Mouse (Mus musculus): ENCODE data around the gene Il11ra1. TPM values are rescaled to one million over a fixed set of nuclear protein-coding genes. Genes with fewer than 3 reads are reported as not detected.
"Not testable (repeated sequence)": the region's sequence is repeated elsewhere in the genome, so short reads cannot be mapped to it uniquely, and the experiment has no call there.

Il11ra1 gene
- total RNA-seq (2021), result 10 to 100 TPM; 44.7 to 53.1 TPM
- long read RNA-seq, experiment 1, transcript Il11ra1-204 (13 exons, 1,768 nt), result minor isoform, 7 of 67 reads
- long read RNA-seq, experiment 1, transcript Il11ra1-201 (13 exons, 2,009 nt), result major isoform, 49 of 67 reads
- long read RNA-seq, experiment 1, partial matches to known transcripts, result 3 of 67 reads
- long read RNA-seq, experiment 1, other reads (novel, unspliced or antisense), result 8 of 67 reads
- long read RNA-seq, experiment 2, transcript Il11ra1-201 (13 exons, 2,009 nt), result major isoform, 37 of 49 reads
- long read RNA-seq, experiment 2, partial matches to known transcripts, result 4 of 49 reads
- long read RNA-seq, experiment 2, other reads (novel, unspliced or antisense), result 6 of 49 reads

DNA sequence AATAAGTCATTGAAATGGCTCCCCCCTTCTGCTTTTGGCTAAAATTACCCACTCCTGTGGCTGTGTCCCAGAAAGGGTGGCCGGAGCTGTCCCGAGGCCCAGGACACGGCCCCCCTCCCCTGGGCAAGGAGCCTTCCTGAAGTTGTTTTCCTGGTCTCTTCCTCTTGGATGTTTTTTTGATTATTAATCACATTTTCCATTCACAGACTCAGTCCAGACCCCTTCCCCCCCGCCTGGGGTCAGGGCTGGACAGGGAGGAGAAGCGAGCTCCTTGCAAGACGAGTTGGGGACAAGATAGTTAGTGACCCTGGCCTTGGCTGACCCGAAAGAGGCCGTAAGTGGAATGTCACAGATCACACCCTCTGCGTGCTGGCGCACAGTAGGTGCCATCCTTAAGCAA is at the start of gene Il11ra1:
Gene Il11ra1 (plus strand): TSS at position 207 of the 400 bp plus-strand sequence.
- not testable (repeated sequence) for DNase-seq (ENCODE audit: low spot score)

DNA sequence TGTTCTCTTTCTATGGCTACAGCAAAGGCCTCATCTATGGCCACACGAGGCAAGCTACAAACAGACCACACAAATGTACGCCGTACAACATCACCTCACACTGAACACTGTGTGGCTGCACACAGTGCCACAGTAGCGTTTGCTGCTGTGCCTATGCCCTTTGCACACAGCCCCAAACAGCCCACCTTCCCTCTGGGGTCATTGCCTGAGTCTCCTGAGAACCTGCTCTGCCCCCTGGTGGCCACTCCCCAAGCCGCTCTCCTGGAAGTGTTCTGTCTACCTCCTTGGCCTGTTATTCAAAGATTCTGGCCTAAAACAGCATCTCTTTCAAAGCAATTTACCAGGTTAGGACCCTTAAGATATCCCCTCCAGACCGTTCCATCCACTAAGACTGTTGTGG is 46.5 kb upstream of the Il11ra1 start:
- peak; percentile 71 for DNase-seq (ENCODE audit: low spot score)

DNA sequence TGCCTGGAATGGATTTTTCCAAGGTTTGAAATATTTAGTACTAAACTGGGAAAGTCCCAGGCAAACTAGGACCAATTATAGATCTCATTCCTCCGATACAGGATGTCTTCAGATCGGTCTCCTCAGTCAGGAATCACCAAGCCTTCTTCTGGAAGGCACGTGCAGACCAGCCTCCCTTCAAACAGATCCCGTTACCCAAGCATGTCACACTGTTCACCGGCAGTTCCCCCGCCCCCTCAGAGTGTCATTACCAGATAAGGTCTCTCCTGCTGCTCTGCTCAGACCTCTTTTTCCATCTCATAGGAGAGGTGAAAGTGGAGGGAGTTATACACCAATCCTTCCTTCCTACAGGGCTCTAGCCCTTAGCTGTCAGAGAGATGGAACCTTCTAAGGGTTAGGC is 46.1 kb upstream of the Il11ra1 start:
- DNase-seq (ENCODE audit: low spot score), result no peak

DNA sequence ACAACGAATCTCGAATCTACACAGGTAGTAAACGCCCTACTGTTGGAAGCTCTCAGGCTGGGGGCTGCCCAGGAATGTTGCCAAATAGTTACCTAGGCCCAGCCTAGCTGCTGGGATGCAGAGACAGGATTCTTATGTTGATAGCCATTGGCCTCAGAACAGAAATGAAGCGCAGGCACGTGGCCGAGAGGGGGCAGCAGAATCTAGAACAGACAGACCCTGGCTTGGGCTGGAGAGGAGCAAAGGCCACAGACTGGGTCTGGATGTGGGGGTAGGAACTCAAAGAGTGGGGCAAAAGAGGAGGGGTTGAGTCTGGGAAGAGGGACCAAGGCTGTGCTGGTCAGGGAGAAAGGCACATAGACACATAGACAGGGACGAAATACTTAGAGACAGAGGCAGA is 45.6 kb upstream of the Il11ra1 start:
- DNase-seq (ENCODE audit: low spot score), result peak; percentile 66

DNA sequence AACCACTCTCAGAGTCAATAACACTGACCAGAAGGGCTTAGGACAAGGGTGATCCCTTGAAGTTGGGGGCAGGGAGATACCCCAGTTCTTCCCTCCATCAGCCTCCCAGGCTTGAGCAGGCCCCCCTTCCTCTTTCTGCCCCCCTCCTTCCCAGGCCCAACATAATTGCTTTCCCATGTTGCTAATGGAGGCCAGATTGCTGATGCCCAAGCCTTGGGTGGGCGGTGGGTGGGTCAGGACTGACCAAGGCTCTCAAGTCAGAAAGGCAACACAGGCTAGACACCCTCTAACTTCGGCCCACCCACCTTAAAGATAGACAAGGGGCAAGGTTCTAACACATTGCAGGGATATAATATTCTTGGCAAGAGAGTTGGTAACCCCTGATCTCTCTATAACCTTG is 44.3 kb upstream of the Il11ra1 start:
- DNase-seq (ENCODE audit: low spot score), result no peak

DNA sequence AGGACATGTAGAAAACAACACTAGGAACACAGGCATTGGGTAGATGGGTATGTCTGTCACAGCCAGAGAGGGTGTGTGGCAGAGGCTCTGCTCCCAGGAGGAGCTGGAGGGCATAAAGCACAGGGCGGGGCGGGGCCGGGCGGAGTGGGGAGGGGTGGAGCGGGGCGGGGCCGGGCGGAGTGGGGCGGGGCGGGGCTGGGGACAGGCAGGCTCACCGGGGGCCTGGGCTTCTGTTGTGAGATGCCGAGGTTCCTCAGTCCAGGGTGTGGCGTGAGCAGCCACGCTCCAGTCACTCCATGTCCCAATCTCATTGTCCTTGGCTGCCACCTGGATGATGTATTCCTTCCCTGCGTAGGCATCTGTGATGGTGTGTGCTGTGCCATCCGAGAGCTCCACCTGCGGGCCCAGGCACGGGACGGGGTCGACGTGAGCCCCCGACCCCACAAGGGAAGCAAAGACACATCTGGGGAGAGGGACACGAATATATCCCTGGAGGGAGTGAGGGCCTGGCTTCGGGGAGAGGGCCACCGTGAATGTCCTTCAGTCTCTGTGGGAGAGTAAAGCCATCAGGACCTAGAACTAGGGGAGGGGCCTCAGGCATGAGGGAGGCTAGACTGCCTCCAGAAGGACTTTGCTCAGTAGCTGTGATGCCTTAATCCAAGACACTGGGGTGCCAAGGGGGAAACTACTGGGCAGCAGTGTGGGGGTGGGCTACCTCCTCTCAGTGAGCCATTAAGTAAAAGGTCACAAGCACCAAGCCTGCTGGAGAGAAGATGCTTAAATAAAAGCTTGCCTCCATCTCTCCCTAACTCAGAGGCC is 41.0 kb upstream of the Il11ra1 start:
- DNase-seq (ENCODE audit: low spot score), result no peak

DNA sequence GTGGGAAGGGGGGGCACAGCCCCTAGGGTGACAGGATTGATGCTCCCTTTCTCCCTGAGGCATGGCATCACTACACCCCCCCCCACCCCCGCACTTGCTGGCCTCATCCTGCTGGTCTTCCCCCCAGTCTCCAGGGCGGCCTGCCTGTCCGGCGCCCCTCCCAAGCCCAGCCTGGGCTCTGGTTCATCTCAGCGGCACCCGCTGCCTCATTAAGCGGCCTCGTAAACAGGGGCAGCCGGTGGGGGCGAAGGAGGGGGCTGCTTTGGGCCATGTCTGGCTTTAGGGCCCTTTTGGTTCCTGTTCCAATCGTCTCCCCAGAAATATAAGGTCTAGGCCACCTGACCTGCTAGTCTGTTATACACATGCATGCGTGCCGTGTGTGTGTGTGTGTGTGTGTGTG is 40.2 kb upstream of the Il11ra1 start:
- no peak for DNase-seq (ENCODE audit: low spot score)

DNA sequence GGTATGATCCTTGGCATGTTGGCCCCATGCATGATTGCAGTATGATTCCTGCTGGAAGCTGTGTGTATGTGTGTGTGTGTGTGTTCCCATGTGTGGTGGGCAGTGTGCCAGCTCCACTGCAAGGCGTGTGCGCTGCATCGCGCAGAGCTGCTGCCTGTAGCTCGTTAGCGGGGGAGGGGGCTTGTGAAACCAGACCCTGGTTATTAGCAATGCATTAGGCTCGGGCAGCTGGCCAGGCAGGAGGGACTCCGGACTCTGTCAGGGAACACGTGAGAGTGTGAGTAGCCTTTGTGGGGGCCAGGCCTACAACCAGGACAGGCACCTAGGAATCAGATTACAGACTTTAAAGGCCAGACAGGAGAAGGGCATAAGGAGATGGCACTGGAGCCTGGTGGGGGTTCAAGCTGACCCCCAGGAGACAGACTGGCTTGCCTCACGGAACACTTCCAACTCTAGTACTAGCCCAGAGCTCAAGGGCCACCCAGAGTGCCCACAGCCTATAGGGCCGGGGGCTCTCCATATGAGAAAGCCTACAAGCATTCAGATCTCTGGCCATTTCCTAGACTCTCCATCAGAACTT is 38.8 kb upstream of the Il11ra1 start:
- DNase-seq (ENCODE audit: low spot score), result no peak

DNA sequence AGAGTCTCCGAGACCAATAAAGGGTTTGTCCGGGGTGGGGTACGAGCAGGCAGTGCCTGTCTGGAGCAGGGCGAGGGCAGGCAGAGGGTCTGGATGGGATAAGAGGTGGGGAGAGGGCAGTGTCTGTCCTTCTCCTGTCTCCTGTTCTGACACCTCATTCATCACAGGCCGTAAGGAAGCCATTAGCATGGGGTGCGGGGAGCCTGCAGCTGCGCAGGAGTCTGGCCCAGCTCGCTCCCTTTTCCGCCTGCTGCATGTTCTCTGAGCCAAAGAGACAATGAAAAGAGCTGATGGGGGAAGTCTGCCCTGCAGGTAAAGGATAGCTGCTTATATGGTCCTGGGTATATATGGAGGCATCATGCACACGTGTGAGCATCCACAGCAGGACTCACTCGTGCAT is 37.1 kb upstream of the Il11ra1 start:
- no peak for DNase-seq (ENCODE audit: low spot score)

DNA sequence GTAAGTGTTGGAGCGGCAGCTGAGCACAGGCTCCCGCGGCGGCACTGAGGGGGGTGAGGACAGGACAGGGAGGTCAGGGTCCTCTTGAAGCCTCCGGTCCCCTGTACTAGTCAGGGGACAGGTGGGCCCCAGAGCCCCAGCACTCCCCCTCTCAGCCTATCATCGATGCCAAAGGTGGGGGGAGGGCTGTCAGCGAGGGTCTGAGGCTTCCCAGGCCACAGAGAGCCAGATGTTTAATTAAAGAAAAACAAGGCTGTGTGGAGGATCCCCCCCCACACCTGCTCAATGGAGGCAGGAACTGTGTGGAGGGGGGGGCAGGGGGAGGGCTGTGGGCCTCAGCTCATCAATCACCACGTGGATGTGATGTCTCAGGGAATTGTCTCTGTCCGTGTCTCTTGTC is 36.2 kb upstream of the Il11ra1 start:
- no peak for DNase-seq (ENCODE audit: low spot score)

DNA sequence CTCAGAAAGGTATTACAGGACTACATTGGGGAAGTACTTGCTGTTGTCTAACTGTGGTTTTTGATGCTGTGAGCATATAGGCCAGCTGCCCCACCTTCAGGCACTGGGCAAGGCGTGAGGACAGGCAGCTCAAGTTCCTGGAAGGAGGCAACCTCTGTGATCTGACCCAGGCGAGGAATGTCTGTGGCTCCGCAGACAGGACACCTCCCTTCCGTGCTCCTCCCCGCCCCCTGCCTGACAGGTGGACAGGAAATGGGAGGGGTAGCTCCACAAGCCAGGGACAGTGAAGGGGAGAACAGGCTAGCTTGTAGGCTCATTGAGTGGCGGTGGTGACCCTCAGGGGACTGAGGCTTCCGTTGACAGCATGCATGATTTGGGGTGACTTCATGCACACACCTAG is 35.3 kb upstream of the Il11ra1 start:
- DNase-seq (ENCODE audit: low spot score), result peak; percentile 72

DNA sequence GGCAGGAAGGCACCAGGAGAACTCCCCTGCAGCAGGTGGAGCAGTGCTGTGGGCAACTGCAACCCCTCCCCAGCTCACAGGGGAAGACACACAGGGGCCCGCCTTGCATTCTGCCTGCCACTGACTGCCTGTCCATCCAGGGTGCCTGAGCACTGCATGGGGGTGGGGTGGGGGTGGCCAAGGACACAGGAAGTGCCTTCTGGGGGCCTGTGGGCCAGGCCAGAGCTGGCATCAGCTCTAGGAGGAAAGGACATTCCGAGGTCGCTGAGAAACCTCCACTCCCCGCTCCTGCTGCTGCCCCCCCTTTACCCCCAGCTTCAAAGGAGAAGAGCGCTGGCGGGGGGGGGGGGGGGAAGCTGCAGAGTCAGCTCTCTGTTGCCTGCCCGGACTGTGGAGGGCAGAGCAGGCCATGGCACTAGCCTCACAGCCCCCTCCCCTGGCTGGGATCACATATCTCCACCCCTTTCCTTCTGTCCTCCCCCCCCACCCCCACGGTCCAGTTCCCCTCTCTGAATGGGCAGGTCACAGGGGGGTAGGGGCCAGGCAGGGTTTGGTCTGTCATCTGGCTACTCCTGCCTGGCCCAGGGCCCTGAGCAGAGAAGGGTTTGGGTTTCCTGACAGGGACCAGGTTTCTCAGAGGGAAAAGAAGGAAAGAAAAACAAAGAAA is 34.6 kb upstream of the Il11ra1 start:
- peak; percentile 29 for DNase-seq (ENCODE audit: low spot score)

DNA sequence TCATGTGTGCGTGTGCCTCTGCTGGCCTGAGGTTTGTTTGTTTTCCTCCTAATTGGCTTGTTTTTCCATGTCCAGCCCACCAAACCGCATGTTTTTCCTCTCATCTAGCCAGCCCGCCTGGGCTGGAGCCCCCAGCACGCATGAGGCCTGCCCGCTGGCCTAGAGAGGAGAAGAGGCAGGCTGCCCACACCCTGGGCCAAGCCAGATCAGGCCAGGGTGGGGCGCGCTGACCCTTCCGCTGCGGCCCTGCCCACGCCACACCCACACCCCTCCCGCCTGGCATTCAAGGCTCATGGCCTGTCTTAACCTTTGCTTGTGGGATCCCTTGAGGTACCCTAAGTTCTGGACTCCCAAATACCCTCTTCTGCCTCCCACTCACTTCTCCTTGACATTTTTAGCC is 33.1 kb upstream of the Il11ra1 start:
- DNase-seq (ENCODE audit: low spot score), result peak; percentile 60

DNA sequence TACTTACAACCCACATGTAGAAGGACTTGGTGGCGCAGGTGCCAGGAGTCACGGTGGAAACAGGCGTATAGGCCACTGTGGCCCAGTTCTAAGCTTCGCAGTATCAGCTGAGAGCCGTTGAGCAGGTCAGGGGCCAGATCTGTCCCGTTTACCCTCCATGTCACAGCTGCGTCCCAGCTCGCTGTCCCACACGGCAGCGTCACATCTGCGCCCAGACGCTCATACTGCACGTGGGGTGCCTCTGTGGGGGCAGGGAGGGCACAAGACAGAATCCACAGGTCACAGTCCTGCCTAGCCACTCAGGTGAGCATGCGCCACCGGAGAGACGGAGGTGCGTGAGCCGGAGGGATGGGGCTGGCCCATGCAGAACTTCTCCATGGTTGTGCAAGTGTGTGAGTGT is 29.0 kb upstream of the Il11ra1 start:
- no peak for DNase-seq (ENCODE audit: low spot score)

DNA sequence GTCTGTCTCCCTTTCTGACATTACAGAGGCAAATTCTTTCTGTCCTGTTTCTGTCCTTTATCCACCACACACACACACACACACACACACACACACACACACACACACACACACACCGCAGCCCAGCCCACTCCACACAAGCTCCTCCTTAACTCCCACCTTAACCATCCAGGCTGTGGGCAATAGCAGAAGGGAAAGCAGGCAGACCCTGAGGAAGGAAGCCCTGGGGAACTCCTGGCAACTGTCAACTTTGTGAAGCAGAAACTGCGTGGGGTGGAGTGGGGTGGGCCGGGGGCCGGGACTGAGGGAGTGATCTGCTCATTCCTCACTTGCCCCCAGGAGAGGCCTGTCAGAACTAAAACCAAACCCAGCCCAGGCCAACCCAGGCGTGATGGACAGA is 28.3 kb upstream of the Il11ra1 start:
- DNase-seq (ENCODE audit: low spot score), result no peak

DNA sequence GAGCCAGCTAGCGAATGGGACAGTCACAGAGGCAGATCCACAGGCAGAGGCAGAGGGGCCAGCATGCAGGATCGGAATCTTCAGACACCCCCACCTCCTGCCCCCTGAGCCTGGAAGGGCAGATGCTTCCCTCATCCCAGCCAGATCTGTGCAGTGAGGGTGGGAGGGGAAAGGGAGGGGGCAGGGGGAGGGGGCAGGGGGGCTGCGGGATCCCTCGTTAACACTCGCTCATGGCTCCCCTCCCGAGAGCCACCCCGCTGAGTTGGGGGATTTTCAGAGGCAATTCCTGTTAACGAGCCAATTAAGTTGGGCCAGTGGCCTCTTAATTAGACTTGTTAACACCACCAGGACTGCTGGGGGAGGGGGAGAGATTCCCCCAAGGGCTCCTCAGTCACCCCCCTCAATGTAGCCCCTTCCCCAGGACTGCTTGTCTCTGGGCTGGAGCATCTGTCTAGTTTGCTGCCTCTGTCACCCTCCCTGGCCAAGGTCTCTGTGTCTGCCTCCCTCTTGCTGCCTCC is 27.8 kb upstream of the Il11ra1 start:
- DNase-seq (ENCODE audit: low spot score), result no peak

DNA sequence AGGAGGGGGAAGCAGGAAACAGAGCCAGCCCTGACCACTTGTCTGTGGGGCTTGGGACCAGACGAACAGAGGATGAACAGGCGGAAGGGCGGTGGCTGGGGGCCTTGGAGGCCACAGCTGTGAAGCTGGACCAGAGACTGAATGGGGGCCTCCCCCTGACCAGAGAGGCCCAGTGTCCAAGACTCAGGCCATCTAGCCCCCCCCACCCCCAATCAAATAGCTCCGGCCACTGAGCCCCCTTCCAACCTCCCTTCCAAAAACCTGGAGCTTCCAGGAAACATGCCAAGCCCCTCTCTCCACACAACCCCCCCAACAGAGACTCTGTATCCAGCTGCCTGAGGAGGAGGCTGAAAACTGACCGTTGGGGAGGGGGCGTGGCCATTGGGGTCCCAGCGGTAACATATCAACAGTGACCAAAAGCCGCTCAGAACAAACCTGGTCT is 27.2 kb upstream of the Il11ra1 start:
- no peak for DNase-seq (ENCODE audit: low spot score)

DNA sequence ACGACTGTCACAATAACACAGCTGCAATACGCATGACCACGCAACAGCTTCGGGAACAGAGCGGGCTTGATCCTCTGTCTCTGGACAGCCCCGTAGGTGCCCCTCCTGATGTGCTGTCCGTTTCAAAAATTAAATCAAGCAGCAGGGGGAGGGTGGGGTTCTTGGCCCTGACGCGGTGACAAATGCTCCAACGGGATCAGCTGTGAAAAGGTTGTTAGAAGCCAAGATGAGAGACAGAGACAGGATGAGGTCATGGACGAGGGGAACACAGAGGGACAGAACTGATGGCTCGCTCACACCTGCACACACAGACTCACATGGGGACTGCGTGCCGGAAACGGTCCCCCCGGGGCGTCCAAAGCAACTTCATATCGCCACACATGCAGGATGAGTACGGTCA is 26.6 kb upstream of the Il11ra1 start:
- no peak for DNase-seq (ENCODE audit: low spot score)

DNA sequence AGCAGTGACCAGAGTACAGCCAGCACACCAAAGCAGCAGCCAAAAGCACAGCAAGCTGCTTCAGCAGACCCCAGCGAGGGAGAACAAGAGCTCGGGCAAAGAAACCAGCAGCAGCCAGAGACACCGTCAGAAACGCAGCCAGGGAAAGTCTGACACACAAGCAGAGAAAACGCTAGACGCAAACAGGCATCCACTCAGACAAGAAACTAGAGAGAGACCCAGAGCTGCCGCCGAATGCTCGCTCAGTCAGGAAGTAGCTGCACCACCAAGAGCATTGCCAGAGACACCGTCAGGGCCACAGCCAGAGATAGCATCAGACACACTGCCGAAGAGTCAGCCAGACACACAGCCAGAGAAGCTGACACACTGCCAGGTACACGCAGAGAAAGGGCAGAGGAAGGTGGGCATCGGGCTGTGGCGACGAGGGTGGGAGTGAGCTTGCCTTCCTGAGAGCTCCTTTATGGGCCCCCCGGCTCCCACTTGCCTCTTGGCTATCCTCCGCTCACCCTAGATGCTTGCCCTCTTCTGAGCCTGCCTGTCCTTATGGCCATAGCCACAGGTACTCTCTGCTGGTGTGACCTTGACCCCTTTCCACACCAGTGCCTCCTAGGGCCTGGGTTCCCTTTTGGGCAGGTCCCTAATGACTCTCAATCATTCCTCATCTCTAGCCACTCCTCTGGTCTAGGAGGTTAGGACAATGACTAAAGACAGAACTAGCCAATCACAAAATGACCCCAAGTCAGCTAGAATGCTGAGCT is 23.4 kb upstream of the Il11ra1 start:
- DNase-seq (ENCODE audit: low spot score), result no peak

DNA sequence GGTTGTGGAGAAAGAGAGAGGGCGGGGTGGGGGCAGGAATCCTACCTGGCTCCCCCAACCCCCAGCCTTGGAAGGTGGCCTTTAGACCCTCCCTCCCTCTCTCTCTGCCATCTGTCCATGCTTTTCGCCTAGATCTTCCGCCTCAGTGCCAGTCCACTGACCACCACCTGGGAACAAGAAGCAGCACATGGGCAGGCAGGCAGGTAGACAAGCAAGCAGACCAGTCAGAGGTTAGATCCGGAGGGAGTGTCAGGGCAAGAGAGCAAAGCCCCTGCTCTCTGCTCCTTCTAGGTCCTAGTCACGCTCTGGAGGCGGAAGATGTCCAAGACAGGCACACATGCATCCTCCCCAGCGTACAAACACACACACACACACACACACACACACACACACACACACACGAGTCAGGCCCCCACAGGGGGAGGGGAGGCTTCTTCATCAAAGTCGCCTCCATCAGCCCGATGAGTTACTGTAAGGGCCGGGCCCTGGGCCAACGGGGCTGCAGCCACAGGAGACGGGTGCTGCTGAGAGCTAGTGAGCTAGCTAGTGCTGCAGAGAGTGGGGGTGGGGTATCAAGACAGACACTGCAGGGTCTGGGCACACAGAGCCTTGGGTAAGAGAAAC is 22.7 kb upstream of the Il11ra1 start:
- DNase-seq (ENCODE audit: low spot score), result no peak

DNA sequence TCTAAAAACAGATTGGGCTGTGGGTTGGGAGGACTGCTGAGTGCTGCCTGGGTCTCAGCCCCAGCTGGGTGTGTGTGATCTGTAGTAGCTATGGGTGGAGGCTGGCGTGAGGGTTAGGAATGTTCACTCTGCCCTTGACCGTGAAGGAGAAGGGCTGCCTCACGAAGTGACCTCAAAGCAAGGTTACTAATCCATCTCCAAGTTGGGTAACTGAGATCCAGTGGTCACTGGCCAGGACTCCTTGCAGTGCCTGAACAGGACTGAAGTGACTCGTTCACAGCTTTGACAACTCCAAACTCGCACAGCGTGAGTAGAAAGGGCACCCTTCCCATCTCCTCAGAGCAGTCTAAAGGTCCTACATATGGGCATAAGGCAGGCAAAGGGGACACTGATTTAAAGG is 20.9 kb upstream of the Il11ra1 start:
- no peak for DNase-seq (ENCODE audit: low spot score)

All from gastrocnemius, adult 18-20 months (tissue).